Mouse (Mus musculus) ovary, postnatal 36 days (tissue): Measurements from ENCODE around the gene Tmem9b.

ENCODE experiments used
- DNase-seq: peaks from one replicate; pipeline ENCODE4 v3.0.0; 2022; ENCODE audit warnings: low spot score, mixed read lengths

Gene Tmem9b

GRCm38 (mm10) chr7:109686585-109687128 lies 66.0 kb downstream of the Tmem9b start:
- no peak for DNase-seq
